Mouse (Mus musculus): Measurements from ENCODE around the gene Tradd.

DNA sequence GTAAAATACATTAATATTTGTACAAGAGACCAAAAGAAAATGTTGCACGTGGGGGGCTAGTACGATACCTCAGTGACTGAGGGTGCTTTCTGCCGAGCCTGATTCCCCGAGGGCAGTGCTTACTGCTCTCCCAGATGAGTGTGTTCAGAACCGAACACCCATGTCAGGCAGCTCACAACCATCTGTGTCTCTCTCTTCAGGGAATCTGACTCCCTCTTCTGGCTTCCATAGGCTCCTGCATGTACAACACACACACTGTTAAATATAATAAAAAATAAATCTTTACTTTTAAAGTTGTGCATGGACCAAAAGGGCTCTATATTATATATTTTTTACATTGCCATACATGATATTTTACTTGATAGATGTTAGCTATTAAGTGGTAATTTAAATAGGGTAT is 50.3 kb downstream of the Tradd start:
- TF ChIP-seq CTCF (IDR thresholded peaks at IDR 0.05; ENCODE audit: low read depth, low read length) (no peak), GATA1 (IDR thresholded peaks at IDR 0.05; ENCODE audit: borderline replicate concordance, low read length) (no peak)

All from G1E (cell line).